Mouse (Mus musculus) liver, embryonic 14.5 days (tissue): ENCODE measurements around the gene Ash1l. TPM values are rescaled to one million over a fixed set of nuclear protein-coding genes. Genes with fewer than 3 reads are reported as not detected.

ENCODE experiments used
- ATAC-seq: fragments of 200-750 bp; cut with Nextera tagmentation; 2 replicates; pipeline ENCODE4 v1.8.0; 2017; ENCODE audit warnings: moderate number of reproducible peaks, mild to moderate bottlenecking, moderate library complexity; ENCODE audit not compliant: insufficient read depth
- DNase-seq, 3 experiments: peaks; one replicate each; pipeline ENCODE4 v3.0.0-alpha.2; 2012 to 2013; ENCODE audit warnings: low read depth in 3 of 3, low spot score in 3 of 3
- H3K27ac ChIP-seq: fragments of 300-500 bp; sonication (generic); 2 replicates; pipeline ENCODE4 v1.5.1; 2014; ENCODE audit warnings: moderate library complexity, mild to moderate bottlenecking, control low read depth, inconsistent platforms
- H3K27me3 ChIP-seq: fragments of 300-500 bp; sonication (generic); 2 replicates; pipeline ENCODE4 v1.6.1; 2014; ENCODE audit warnings: mild to moderate bottlenecking, low read length, moderate library complexity; ENCODE audit not compliant: control insufficient read depth, insufficient read depth
- H3K36me3 ChIP-seq: fragments of 300-500 bp; sonication (generic); replicated peaks from 2 replicates; pipeline ENCODE4 v1.6.1; 2014; ENCODE audit warnings: low read depth; ENCODE audit not compliant: control insufficient read depth, insufficient read depth
- H3K4me1 ChIP-seq, 2 experiments: fragments of 200-500 bp in 1 of 2; fragments of 300-500 bp in 1 of 2; sonication (generic) in 1 of 2; replicated peaks; 2 replicates each; pipeline ENCODE4 v1.6.1; 2012 to 2014; ENCODE audit warnings: antibody characterized with exemption in 1 of 2, inconsistent platforms in 1 of 2, low read length in 1 of 2; ENCODE audit not compliant: control insufficient read depth in 2 of 2, insufficient read depth in 2 of 2
- H3K4me2 ChIP-seq: fragments of 300-500 bp; sonication (generic); 2 replicates; pipeline ENCODE4 v1.6.1; 2014; ENCODE audit warnings: low read depth, mild to moderate bottlenecking, control low read depth, moderate library complexity
- H3K4me3 ChIP-seq, 2 experiments: fragments of 200-500 bp in 1 of 2; fragments of 300-500 bp in 1 of 2; sonication (generic) in 1 of 2; 2 replicates each; pipeline ENCODE4 v1.5.1; 2012 to 2014; ENCODE audit warnings: low read depth in 2 of 2, low read length in 2 of 2, mild to moderate bottlenecking in 2 of 2, control low read depth in 1 of 2, inconsistent platforms in 1 of 2, moderate library complexity in 1 of 2; ENCODE audit not compliant: insufficient read depth in 1 of 2
- H3K9ac ChIP-seq: fragments of 300-500 bp; sonication (generic); replicated peaks from 2 replicates; pipeline ENCODE4 v1.6.1; 2014; ENCODE audit warnings: mild to moderate bottlenecking, control low read depth, moderate library complexity
- H3K9me3 ChIP-seq: fragments of 300-500 bp; sonication (generic); 2 replicates; pipeline ENCODE4 v1.6.1; 2016; ENCODE audit warnings: low read length, mixed read lengths; ENCODE audit not compliant: control insufficient read depth
- CTCF ChIP-seq: IDR thresholded peaks from 2 replicates; pipeline ENCODE4 v1.5.1; 2016; ENCODE audit warnings: antibody characterized with exemption, low read depth, control low read depth
- EP300 ChIP-seq: IDR thresholded peaks from 2 replicates; pipeline ENCODE4 v1.6.1; 2016; ENCODE audit warnings: antibody characterized with exemption, low read depth
- WGBS: fragments of 180-500 bp; shearing (Covaris S2); extraction: QIAGEN DNeasy Blood & Tissue Kit; methylation state at CpG from one replicate; pipeline ENCODE4 v1.1.7; 2014; ENCODE audit not compliant: insufficient replicate concordance; 5-methylcytosine and 5-hydroxymethylcytosine counted together
- polyA plus RNA-seq, 2 experiments: library from polyadenylated mRNA; depleted of rRNA in 1 of 2; stranded (reverse) in 1 of 2; unstranded in 1 of 2; fragments of >200 nt; fragmentation: Nextera tagmentation in 1 of 2; extraction: Ambion mirVana in 1 of 2; gene quantifications; 2 replicates each; pipeline versions ENCODE4 v1.2.1 to v1.2.3; 2012 to 2014

The Ash1l gene
- polyA plus RNA-seq, 2 experiments: 3.2 to 3.6 TPM

DNA sequence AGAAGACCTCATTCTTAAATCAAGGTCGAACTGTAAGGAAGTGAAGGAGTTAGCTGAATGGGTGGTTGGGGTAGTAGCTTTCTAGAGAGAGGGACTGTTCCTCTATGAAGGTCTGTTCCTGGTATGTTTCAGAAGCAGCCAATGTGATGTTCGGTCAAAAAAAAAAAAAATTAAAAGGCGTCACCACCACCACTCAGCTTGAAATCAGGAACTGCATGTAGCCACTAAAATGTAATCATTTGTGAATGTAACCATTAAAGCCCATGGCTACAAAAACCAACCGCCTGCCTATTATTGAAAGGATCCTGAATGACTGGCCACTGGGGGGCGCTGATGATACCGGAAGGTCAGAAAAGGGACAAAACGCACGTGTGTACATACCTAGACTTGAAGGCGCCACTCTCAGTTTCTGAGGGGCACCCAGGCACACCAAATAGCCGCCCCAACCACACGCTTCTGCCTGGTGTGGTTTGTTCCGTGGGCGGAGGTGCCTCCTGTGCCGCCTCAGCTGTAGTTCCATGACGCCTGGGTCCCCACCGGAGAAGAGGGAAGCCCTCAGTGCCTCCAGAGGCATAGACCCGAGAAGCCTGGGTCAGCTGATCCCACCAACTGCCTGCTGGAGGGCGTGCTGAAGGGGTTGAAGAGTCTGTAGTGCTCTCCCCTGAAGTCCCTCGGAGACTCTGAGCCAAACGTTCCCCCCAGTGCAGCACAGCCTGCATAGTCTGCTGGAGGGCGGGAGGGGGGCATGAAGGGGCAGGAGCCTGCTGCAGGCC, 137.1 kb downstream of the Ash1l start:
- peaks cover 17% of the 10 kb centered on the region for H3K27me3 ChIP-seq
- WGBS: 19% methylated on average over 21 of the region's 21 CpGs
- H3K4me3 ChIP-seq: no peak overlapping the region
- TF ChIP-seq CTCF: peak; percentile 87
- no peak for TF ChIP-seq EP300
- H3K4me2 ChIP-seq: peak overlapping the region; percentile 43
- H3K27ac ChIP-seq: no peak overlapping the region
- H3K4me1 ChIP-seq: peaks cover 9 to 12% of the 10 kb centered on the region in 2 experiments
- H3K9ac ChIP-seq: no peak overlapping the region
- no peaks in the 10 kb centered on the region for H3K9me3 ChIP-seq
- ATAC-seq (no peak), DNase-seq (peak; percentile 62 to 74 (median 70))
- no peaks in the 10 kb centered on the region for H3K36me3 ChIP-seq

DNA sequence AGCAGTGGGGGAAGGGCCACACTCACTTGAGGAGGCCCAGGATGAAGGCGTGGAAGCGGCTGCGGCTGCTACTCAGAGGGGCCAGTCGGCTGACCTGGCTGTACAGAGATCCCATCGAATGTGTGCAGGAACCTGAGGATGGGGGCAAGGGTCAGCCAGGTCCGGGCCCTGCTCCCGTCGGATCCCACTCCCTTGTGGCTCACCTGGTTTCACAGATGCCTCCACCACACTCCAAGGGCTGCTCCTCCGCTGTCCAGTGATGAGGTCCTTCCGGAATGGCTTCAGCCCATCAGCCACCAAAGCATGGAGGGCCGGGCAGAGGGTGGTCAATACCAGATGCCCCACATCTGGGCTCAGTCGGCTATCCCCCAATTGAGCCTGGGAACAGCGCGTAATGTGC, 138.6 kb downstream of the Ash1l start:
- peaks cover 13 to 17% of the 10 kb centered on the region in 2 experiments for H3K4me1 ChIP-seq

DNA sequence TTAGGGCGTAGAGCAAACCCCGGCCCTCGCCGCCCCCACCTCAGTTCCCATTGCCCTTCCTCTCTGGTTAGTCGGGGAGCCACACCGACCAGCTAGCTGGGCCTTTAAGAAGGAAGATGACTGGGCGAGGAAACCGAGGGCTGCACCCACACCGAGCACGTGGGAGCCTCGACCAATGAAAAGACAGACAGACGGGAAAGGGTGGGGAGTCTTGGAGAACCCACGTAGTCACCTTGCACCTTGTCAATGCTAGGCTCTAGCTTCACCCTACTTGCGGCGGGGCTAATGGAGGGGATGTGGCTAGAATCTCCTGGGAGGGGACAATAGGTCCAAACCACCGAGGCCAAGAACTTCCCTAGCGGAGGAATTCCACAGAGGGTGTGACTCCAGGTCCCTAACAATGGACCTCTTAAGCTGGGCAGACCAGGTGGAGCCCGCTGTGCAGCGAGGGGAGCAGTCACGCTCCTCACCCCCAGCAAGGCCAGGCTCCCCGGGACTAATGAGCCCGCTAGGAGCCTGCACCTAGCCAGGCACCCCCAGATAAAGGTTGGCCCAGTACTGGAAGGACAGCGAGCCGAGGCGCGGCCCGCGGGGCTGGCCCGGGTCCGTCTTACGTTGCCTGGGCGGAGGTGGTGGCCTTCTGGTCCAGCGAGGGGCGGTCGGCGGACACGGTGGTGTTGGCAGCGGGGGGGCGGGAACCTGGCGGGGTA, 139.6 kb downstream of the Ash1l start:
- H3K9me3 ChIP-seq: no peaks in the 10 kb centered on the region
- peak overlapping the region; percentile 96 for H3K4me2 ChIP-seq
- H3K27ac ChIP-seq: peak overlapping the region; percentile 48
- DNase-seq (peak; percentile 85 to 91 (median 85)), ATAC-seq (peak; percentile 88)
- H3K27me3 ChIP-seq: peaks cover 24% of the 10 kb centered on the region
- peak overlapping the region; percentile 61 for H3K9ac ChIP-seq
- peaks cover 7% of the 10 kb centered on the region for H3K36me3 ChIP-seq
- H3K4me1 ChIP-seq: peaks cover 13 to 17% of the 10 kb centered on the region in 2 experiments
- WGBS: under 1% methylated on average over 39 of the region's 40 CpGs
- no peak for TF ChIP-seq CTCF
- no peak for TF ChIP-seq EP300
- peak overlapping the region; percentile 47 to 64 for H3K4me3 ChIP-seq

More for the DNA sequence above, 138.6 kb downstream of the Ash1l start:
- TF ChIP-seq CTCF (no peak), EP300 (no peak)
- Histone ChIP-seq H3K27ac (no peak overlapping the region), H3K9me3 (no peaks in the 10 kb centered on the region), H3K27me3 (peaks cover 24% of the 10 kb centered on the region), H3K4me3 (peak overlapping the region; percentile 47 to 64), H3K4me2 (peak overlapping the region; percentile 96), H3K9ac (peak overlapping the region; percentile 56; the same call in 1 of the 2 replicates), H3K36me3 (no peaks in the 10 kb centered on the region; the same call in 1 of the 2 replicates)
- ATAC-seq (no peak), DNase-seq (no peak)
- 44% methylated on average over 14 of the region's 14 CpGs for WGBS

GRCm38 (mm10) chr3:89090694-89091655, 140.6 kb downstream of the Ash1l start:
- Histone ChIP-seq H3K4me2 (peak overlapping the region; percentile 96), H3K27ac (no peak overlapping the region), H3K36me3 (peaks cover 8% of the 10 kb centered on the region), H3K4me1 (peaks cover 13 to 17% of the 10 kb centered on the region in 2 experiments), H3K27me3 (peaks cover 24% of the 10 kb centered on the region), H3K4me3 (peak overlapping the region; percentile 47 to 64), H3K9ac (peak overlapping the region; percentile 61), H3K9me3 (no peaks in the 10 kb centered on the region)
- WGBS: under 1% methylated on average over 68 of the region's 74 CpGs
- peak; percentile 49 to 56 (median 49) for DNase-seq
- peak; percentile 90 for TF ChIP-seq CTCF
- no peak for TF ChIP-seq EP300
- ATAC-seq: peak; percentile 49
